12 mouse cellular contexts compared by ENCODE assay signal in genomic region chr5:28238152-28238551, GRCm38 (mm10). TPM values are rescaled to one million over a fixed set of nuclear protein-coding genes. Genes with fewer than 3 reads are reported as not detected.
DNase-seq lines count a peak whose midpoint lies in the region; ATAC-seq lines count a peak whose summit lies in the region.
"Had no signal": no experiment of that assay in that cellular context is flagged by ENCODE, and none has a peak within 500 bp of the region (broad histone marks: within the 10 kb centered on the region; RNA-seq: fewer than 3 reads in every experiment).

No protein-coding gene starts in this region.

- no peaks in the 10 kb centered on the region for H3K9me3 ChIP-seq in midbrain, embryonic 13.5 days
- H3K9me3 ChIP-seq: limb, embryonic 12.5 days had no signal

- H3K4me3 ChIP-seq in midbrain, embryonic 13.5 days (replicated peaks), result peak overlapping the region; percentile 7
- H3K4me3 ChIP-seq: heart, adult 2 months; limb, embryonic 12.5 days had no signal

- no peaks in the 10 kb centered on the region for H3K36me3 ChIP-seq in midbrain, embryonic 13.5 days
- H3K36me3 ChIP-seq: limb, embryonic 12.5 days had no signal

- H3K27ac ChIP-seq in midbrain, embryonic 13.5 days, result no peak overlapping the region
- H3K27ac ChIP-seq: heart, adult 2 months; limb, embryonic 12.5 days had no signal

- 9% methylated on average over 4 of the region's 4 CpGs for WGBS in midbrain, embryonic 13.5 days

- peaks cover 31% of the 10 kb centered on the region for H3K4me1 ChIP-seq in midbrain, embryonic 13.5 days (replicated peaks)
- H3K4me1 ChIP-seq: limb, embryonic 12.5 days had no signal

- peak; percentile 68 for ATAC-seq in midbrain, embryonic 13.5 days
- ATAC-seq in granulocyte monocyte progenitor cell, adult 5-6 weeks (replicated peaks; ENCODE audit: poor library complexity, severe bottlenecking), result no peak

- no peak overlapping the region for H3K9ac ChIP-seq in midbrain, embryonic 13.5 days (replicated peaks)
- H3K9ac ChIP-seq: limb, embryonic 12.5 days had no signal

- H3K27me3 ChIP-seq in midbrain, embryonic 13.5 days, result 0 out of 2 replicates have a peak, but pooled peaks cover 11% of the 10 kb centered on the region
- H3K27me3 ChIP-seq: limb, embryonic 12.5 days had no signal

- H3K4me2 ChIP-seq in midbrain, embryonic 13.5 days (replicated peaks), result peak overlapping the region; percentile 29
- H3K4me2 ChIP-seq: limb, embryonic 12.5 days had no signal

- DNase-seq in kidney, postnatal 4 days, result peak; percentile 13 to 17
- DNase-seq in kidney, postnatal 10 days, result no peak
- peak; percentile 82 for DNase-seq in brain, adult 2 months (ENCODE audit: low read depth, low spot score)
- peak; percentile 58 for DNase-seq in embryo, embryonic 9.5 days (ENCODE audit: extremely low spot score)
- DNase-seq in left cerebral cortex, adult 8-10 months (ENCODE audit: low spot score in 2 of 2), result no peak
- no peak for DNase-seq in adrenal gland, adult (ENCODE audit: inconsistent age in 2 of 2, low spot score in 1 of 2)
- DNase-seq: adrenal gland, postnatal 14 days; heart, adult 2 months; kidney, adult 11 months had no signal

RNA-seq across cellular contexts. Expression of gene Cnpy1, which starts 7.5 kb away (rescaled TPM):
- polyA plus RNA-seq in midbrain, embryonic 13.5 days (2015; fragmentation: Nextera tagmentation; extraction: Ambion mirVana), result 85.5 and 90.2 TPM in 2 replicates
- not detected in 2 replicates for total RNA-seq in granulocyte monocyte progenitor cell, adult 5-6 weeks (2014; fragmentation: Nextera tagmentation)
- not detected in 2 replicates for total RNA-seq in granulocyte monocyte progenitor cell, adult 5-6 weeks (2017)
- total RNA-seq in left cerebral cortex, adult 8-10 months (2022), result under 1 TPM in 1 of 4 experiments, not detected in 3; 0.17 TPM
- total RNA-seq: heart, adult 2 months had no signal
- polyA plus RNA-seq: heart, adult 2 months; limb, embryonic 12.5 days had no signal

Comparison
In these comparisons a context has a peak if more than half of its experiments do, and no peak if none do; other contexts are left out.
1. DNase-seq: peak in kidney, postnatal 4 days (2 of 2), brain, adult 2 months (single experiment) and embryo, embryonic 9.5 days (single experiment); none in kidney, postnatal 10 days (single experiment), left cerebral cortex, adult 8-10 months (0 of 2) and adrenal gland, adult (0 of 2).